Mouse (Mus musculus): ENCODE data around the gene Kctd21.

Gene Kctd21

DNA sequence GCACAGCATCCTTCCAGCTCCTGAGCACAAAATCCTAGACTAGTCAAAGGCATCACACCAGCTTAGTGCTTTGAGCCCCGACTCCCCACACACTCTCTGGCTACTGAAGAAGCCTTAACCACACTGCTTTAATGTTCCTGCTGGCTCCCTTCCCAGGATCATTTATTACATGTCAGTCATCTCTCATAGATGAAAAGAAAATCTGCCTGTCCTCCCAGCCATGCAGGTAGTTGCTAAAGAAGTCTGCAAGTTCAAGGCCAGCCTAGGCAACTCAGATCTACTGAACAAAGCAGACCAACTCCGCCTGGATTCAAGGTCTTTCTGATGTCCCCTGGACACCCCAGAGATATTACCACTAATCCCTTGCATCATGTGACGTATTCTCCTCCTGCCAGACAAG is 14.4 kb upstream of the Kctd21 start:
- DNase-seq (ENCODE audit: low read depth, low spot score) = no peak

GRCm38 (mm10) chr7:97324342-97324741 is 7.8 kb upstream of the Kctd21 start:
- DNase-seq (ENCODE audit: low read depth, low spot score) = no peak

GRCm38 (mm10) chr7:97325156-97325985 is 6.8 kb upstream of the Kctd21 start:
- no peak for DNase-seq (ENCODE audit: low read depth, low spot score)

DNA sequence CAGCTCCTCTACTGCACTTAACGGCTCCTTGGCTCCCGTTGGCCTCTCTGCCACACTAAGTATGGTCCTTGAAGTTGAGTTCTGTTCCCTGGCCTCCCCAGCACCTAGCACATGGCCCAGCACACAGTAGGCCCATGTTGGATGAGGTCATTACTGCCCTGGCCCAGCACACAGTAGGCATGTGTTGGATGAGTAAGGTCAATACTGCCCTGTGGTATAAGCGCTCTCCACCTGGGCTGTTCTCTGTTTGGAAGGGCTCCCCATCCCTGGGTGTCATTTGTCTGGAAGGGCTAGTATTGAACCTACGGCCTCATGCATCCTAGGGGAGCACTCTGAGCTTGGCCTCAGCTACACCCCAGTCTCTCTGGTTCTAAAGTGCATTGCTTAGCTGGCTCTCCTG is 4.8 kb upstream of the Kctd21 start:
- no peak for DNase-seq (ENCODE audit: low read depth, low spot score)

- DNase-seq (ENCODE audit: low read depth, low spot score) = no peak
These were observed 3.1 kb upstream of the Kctd21 start for GRCm38 (mm10) chr7:97328891-97329588.

GRCm38 (mm10) chr7:97329676-97330075 is 2.5 kb upstream of the Kctd21 start:
- no peak for DNase-seq (ENCODE audit: low read depth, low spot score)

DNA sequence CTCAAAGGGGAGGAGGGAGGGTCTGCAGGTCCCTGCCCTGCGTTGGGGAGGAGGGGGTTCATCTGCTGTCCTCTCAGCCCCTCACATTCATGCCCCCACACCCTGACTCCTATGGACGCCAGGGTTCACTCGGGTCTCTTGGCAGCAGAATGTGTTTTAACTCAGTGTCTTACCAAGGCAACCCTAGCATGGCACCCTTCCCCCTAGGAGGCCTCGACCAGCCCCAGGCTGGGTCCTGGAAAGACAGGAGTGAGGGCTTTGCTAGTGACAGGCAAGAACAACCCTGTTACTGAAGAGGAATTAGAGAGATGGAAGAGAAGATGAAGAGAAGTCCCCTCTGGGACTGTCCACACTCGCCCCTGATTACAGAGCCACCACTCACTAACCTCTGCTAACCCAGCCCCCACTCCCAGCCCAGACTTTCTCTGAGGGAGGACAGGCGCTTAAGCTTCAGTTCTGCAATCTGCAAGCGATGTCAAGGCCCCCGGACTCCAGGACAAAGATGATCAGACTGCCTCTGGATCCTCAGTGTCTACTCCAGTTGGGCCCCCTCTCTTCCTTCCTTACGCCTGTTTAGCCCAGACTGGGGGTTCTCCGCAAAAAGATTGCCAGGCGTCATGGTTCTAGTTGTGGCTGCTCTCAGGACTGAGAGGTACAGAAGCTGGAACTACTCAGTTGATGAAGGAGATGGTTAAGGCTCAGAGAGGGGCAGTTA is 1.0 kb upstream of the Kctd21 start:
- no peak for DNase-seq (ENCODE audit: low read depth, low spot score)

DNA sequence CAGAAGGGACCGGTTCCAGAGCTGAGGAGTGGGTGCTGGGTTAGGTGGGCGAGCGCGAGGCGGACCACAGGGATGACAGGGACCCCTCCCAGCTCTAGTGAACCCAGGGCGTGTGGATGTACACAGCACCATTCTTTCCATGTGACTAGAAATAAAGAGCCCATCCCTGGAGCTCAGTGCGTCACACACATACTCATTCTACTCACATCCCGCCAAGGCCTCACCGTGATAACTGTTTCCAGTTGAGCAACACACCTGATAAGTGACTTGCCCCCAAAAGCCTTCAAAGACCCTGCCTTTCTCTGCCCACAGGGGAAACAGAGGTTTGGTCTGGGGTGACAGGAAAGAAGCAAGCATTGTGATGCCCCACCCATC is 527 bp downstream of the Kctd21 start:
- no peak for DNase-seq (ENCODE audit: low read depth, low spot score)

DNA sequence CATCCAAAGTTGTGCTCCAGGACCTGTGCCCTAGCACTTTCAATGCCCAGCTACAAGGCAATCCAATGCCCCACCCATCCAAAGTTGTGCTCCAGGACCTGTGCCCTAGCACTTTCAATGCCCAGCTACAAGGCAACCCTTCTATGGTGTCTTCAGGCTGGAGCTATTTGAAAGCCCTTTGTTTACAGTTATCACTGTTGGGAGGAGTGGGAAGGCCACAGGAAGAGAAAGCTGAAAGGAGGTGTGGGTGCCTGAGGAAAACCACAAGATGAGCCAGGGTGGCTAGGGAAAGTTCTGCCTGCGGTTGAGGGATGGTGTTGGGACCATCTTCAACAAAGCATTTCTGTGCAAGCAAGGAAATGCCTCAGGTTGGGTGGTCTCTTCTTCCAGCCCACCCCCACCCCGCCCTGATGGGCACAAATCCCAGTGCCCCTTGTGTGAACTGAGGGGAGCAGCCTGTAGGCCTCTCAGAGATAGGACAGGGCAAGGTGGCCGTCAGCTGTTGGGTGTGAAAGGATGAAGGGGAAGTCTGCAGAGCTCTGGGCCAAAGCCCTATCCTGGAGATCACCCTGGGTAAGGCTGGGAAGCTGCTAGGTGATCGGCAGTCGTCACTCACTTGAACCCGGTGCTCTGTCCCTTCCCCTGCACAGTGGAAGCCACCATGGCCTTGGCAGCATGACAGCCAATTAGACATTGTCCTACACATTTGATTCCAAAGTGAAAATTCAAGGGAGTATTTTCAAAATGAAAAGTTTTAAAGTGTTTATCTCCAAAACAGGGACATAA is 1.2 kb downstream of the Kctd21 start:
- DNase-seq (ENCODE audit: low read depth, low spot score) = peak; percentile 29

GRCm38 (mm10) chr7:97334406-97334805 is 2.3 kb downstream of the Kctd21 start:
- DNase-seq (ENCODE audit: low read depth, low spot score) = no peak

- no peak for DNase-seq (ENCODE audit: low read depth, low spot score)
These were observed 4.6 kb downstream of the Kctd21 start for GRCm38 (mm10) chr7:97336678-97337077.

DNA sequence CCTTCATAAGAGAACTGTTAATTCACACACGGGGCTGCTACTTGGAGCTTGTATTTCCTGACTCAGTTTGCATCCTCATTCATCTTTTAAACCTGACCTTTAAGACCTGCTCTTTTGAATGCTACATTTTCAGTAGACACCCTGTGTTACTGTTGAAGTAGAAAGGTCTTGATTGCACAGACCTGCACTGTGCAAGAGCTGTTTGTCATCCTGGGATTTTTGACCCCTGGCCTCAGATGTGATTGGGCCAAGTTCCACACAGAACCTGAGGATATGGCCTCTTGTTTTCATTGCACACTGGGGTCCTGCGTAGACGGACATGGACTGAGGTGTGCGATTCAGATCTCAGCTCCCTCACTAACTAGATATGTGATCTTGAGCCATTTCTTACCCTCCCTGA is 6.5 kb downstream of the Kctd21 start:
- no peak for DNase-seq (ENCODE audit: low read depth, low spot score)

- no peak for DNase-seq (ENCODE audit: low read depth, low spot score)
These were observed 7.5 kb downstream of the Kctd21 start for GRCm38 (mm10) chr7:97339623-97340022.

DNA sequence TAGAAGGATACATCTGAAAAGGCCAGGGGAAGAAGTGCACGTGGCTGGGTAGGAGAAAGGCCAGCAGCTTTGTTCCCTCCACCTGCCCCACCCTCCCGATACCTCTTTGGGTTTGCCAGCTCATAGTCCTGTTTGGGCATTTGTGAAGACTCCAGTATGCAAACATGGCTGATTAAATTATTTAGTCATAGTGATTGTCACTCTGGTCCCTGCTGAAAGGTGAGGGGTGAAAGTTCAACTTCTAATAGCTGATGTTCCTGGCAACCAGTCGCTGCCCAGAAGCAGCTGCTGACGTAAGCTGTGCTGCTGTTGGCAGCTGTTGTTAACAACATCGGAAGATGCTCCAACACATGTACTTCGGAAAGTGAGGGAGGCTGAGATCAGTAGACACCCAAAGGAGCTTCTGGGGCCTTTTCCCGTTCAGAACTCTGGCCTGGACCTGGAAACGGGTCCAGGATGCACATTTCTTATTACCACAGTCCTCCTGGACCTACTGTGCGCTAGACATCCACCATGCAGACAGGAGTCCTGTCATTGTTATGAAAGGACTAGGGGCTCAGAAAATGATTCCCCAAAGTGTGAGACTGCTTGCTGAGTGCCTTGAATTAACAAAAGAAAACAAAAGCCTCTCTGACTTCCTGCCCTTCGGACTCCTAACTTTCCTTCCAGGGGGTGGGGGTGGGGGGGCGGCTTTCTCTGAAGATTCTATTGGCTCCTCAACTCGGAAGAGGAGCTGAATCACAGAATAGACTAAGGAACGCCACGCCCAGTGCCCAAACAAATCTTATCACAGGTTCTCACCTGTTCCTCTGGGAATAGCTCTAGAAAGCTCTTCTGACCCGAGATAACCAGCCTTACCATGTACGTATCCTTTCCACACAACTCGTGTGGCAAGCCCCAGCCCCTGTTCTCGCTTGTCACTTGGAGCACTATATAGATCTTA is 9.1 kb downstream of the Kctd21 start:
- no peak for DNase-seq (ENCODE audit: low read depth, low spot score)

- DNase-seq (ENCODE audit: low read depth, low spot score) = no peak
These were observed 10.8 kb downstream of the Kctd21 start for GRCm38 (mm10) chr7:97342961-97343360.

GRCm38 (mm10) chr7:97344655-97345054 is 12.5 kb downstream of the Kctd21 start:
- DNase-seq (ENCODE audit: low read depth, low spot score) = no peak

- DNase-seq (ENCODE audit: low read depth, low spot score) = no peak
These were observed 13.2 kb downstream of the Kctd21 start for GRCm38 (mm10) chr7:97345229-97345871.

- DNase-seq (ENCODE audit: low read depth, low spot score) = no peak
These were observed 14.1 kb downstream of the Kctd21 start for GRCm38 (mm10) chr7:97346111-97346821.

GRCm38 (mm10) chr7:97346822-97347166 is 14.7 kb downstream of the Kctd21 start:
- no peak for DNase-seq (ENCODE audit: low read depth, low spot score)

- no peak for DNase-seq (ENCODE audit: low read depth, low spot score)
These were observed 15.3 kb downstream of the Kctd21 start for GRCm38 (mm10) chr7:97347464-97347863.

Measured in CD4-positive helper T cell, adult 2 months (primary cell).